Mouse (Mus musculus) erythroblast, embryonic 14.5 days (primary cell): Measurements from ENCODE around the gene Dydc2.

Experiments
- GATA1 ChIP-seq: IDR thresholded peaks from 2 replicates; pipeline ENCODE4 v1.6.1; 2012; ENCODE audit warnings: low read length, inconsistent platforms, mixed read lengths
- TAL1 ChIP-seq: IDR thresholded peaks from 3 replicates; pipeline ENCODE4 v1.6.1; 2012; ENCODE audit warnings: low read length, inconsistent platforms, mixed read lengths

DNA sequence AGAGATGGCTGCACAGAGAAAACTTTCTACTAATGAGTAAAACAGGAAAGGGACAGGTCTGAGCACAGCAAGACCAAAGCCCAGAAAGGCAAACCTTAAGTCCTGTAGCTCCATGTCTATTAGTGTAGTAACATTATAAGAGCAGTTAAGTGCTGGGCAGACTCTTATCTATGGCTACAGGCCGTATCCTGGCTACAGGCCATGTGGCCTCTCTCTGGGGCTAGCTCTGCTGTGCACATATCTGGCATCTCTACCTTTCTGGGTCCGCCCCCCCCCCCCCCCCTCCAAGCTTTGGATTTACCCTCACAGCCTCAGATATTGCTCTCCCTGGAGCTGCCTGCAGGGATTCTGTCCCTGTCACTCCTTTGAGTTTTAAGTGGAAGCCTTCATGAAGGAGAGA, 3.8 kb downstream of the Dydc2 start:
- no peak for TF ChIP-seq TAL1
- TF ChIP-seq GATA1 = no peak
